Mouse (Mus musculus) mature B cell (primary cell): Measurements from ENCODE around the gene Exoc3l.

Experiments
- in situ Hi-C: fragments of 300-500 bp; cut with MboI; formaldehyde crosslinking; loops from 2 replicates; pipeline ENCODE4 v1.14.3; 2019

Gene Exoc3l

GRCm38 (mm10) chr8:105268342-105269074 lies 27.4 kb downstream of the Exoc3l start:
- in situ Hi-C loops, result loop anchor here (25.0 kb wide), 1 partner anchor 631 kb away; the partner anchor contains the start of genes Ciao2b and Rrad

DNA sequence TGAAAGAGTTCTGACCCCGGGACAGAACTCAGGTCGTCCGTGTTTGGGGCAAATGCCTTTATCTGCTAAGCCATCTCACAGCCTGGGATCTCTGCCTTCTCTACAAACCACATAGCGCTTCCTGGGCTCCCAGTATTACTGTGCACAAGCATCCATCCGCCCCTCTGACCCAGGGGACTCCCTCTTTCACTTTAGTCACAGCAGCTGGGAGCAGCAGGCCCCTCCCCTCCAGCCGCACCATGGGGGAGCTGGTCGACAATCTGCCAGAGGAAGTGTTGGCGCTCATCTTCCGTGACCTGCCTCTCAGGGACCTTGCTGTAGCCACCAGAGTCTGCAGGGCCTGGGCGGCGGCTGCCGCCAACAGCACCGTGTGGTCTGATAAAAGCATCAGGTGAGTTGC lies 29.1 kb downstream of the Exoc3l start:
- in situ Hi-C loops, result loop anchor here (25.0 kb wide), 1 partner anchor 629 kb away; the partner anchor contains the start of genes Ciao2b and Rrad

DNA sequence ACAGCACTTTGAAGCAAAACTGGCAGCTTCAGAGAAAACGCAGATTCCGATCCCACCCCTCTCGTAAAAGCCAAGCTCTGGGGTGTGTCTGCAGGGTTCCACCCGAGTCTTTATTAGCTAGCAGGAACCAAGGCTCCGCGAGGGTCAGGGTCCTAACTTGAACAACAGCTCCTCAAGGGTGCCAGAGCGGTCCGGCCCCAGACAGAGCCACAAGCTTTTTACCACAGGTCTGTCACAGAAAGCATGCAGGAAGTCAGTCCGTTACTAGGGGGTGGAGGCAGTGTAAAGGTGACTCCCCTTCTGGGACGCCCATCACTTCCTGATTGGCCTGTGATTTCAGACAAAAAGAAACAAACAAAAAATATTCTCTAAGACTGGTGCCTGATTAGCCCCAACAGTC lies 30.8 kb downstream of the Exoc3l start:
- in situ Hi-C loops, result loop anchor here (25.0 kb wide), 1 partner anchor 628 kb away; the partner anchor contains the start of genes Ciao2b and Rrad

GRCm38 (mm10) chr8:105264024-105264982 lies 31.6 kb downstream of the Exoc3l start, which contains the start of the genes Tradd and Fbxl8:
TSS of gene Tradd (minus strand) at chr8:105264609.
TSS of gene Fbxl8 (plus strand) at chr8:105264648.
- in situ Hi-C loops, result loop anchor here (25.0 kb wide), 1 partner anchor 627 kb away; the partner anchor contains the start of genes Ciao2b and Rrad

GRCm38 (mm10) chr8:105263244-105263912 lies 32.5 kb downstream of the Exoc3l start:
- in situ Hi-C loops, result loop anchor here (25.0 kb wide), 1 partner anchor 626 kb away; the partner anchor contains the start of genes Ciao2b and Rrad

DNA sequence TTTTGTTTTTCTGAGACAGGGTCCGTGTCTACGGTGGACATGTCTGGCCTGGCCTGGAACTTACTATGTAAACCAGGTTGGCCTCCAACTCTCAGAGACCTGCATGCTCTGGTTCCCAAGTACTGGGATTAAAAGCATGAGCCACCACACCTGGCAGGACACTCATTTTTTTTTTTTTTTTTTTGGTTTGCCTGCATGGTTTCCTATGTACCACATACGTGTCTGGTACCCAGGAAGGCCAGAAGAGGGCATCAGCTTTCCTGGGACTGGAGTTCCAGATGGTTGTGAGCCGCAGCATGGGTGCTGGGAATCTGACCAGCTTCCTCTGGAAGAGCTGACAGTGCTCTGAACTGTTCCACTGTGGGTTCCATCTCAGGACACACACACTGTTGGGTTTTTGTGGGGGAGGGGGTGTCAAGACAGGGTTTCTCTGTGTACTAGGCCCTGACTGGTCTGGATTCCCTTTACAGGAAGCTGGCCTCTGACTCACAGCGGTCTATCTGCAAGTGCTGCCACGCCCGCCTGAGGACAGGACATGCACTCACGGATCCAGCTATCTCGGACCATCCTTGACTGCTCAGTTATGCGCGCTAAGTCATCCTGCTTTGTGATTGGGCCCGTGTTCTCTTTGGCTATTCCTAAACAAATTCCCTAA lies 34.4 kb downstream of the Exoc3l start:
- in situ Hi-C loops, result loop anchor here (25.0 kb wide), 1 partner anchor 624 kb away; the partner anchor contains the start of genes Ciao2b and Rrad

DNA sequence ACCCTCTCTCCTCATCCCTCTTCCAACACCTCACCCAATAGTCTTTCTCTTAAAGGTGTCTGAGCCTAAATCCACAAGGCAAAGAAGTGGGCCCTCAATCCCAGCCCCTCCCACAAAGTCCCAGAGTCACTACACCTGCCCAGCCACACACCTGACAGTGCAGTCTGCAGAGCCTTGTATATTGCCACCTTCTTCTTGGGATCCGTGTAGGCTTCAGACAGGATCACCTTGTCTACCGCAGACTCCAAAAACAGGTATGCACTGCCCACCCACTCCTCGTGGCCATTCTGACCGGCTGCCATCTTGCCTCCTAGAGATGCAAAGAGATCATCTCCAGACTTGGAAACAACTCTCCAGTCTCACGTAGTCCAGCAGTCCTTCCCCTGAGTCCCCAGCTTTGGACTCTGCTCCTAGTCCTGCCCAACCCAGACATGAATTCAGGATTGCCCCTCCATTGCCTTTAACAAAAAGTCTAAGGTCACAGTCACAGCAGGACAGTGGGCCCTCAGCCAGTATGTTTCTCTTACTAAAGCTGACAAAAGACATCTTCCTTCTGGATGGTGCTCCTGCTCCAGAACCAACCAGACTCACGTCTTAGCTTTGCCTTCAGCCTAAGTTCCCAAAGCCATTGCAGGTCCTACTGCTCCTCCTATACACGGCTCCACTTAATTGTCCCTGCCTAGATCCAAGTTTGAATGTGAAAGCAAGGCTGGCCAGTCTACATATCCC lies 35.4 kb downstream of the Exoc3l start:
- in situ Hi-C loops, result loop anchor here (25.0 kb wide), 1 partner anchor 623 kb away; the partner anchor contains the start of genes Ciao2b and Rrad

GRCm38 (mm10) chr8:105259721-105260320 lies 36.1 kb downstream of the Exoc3l start:
- in situ Hi-C loops, result loop anchor here (25.0 kb wide), 1 partner anchor 623 kb away; the partner anchor contains the start of genes Ciao2b and Rrad

DNA sequence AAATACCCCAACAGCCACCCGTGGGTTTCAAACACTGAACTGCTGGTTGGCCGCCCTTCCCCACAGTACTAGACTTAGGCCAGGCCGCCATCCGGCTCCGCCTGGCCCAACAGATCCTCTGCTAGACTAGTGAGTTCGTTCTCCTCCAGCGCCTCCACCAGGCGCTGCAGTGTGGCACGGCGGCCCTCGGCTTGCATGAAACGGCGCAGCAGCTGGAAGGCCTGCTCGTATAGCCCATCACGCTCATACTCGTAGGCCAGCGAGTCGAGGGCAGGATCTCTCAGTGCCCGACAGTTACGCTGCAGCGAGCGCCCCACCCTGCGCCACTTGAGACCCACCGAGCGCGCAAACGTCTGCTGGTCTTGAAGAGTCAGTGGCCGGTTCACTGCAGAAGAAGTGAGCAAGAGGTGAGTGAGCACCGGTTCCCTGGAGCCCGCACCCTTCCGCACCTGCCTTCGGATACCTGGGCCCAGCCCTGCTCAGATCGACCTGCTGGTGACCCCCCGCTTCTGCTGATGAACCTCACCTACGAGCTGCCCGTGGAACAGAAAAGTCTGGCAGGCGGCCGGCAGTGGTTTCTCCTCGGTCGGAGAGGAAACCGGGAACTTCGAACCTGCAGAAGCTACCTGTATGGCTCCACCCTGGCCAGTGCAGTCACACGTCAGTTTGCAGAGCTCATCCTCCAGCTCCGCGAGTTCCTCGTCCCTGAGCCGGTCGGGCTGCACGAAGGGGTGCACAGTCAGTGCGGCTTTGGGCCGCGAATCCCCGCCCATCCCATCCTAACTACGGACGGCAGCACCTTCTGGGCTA lies 36.8 kb downstream of the Exoc3l start:
- in situ Hi-C loops, result loop anchor here (25.0 kb wide), 1 partner anchor 622 kb away; the partner anchor contains the start of genes Ciao2b and Rrad

GRCm38 (mm10) chr8:105257318-105258114 lies 38.4 kb downstream of the Exoc3l start:
- in situ Hi-C loops, result loop anchor here (25.0 kb wide), 1 partner anchor 620 kb away; the partner anchor contains the start of genes Ciao2b and Rrad

DNA sequence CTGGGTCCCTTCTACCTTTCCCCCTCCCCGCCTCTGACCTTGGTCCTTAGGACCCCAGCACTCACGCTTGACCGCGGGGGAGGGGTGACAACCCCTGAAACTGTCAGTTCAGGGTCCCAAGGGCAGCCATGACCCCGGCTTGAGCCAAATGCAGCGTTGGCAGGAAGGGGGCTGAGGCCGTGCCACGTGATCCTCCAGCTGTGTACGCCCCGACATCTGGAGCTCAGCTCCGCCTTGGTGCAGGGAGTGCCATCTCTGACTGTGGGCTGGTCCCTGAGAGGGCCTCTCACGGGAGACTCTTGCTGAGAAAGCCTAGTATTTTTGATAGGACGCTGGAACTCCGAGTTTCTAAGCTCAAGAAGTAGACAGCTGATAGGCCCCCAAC lies 40.9 kb downstream of the Exoc3l start, which contains the start of gene B3gnt9:
B3gnt9 (minus strand) TSS at position 188 of the 385 bp plus-strand sequence.
- in situ Hi-C loops, result loop anchor here (25.0 kb wide), 1 partner anchor 618 kb away; the partner anchor contains the start of genes Ciao2b and Rrad

DNA sequence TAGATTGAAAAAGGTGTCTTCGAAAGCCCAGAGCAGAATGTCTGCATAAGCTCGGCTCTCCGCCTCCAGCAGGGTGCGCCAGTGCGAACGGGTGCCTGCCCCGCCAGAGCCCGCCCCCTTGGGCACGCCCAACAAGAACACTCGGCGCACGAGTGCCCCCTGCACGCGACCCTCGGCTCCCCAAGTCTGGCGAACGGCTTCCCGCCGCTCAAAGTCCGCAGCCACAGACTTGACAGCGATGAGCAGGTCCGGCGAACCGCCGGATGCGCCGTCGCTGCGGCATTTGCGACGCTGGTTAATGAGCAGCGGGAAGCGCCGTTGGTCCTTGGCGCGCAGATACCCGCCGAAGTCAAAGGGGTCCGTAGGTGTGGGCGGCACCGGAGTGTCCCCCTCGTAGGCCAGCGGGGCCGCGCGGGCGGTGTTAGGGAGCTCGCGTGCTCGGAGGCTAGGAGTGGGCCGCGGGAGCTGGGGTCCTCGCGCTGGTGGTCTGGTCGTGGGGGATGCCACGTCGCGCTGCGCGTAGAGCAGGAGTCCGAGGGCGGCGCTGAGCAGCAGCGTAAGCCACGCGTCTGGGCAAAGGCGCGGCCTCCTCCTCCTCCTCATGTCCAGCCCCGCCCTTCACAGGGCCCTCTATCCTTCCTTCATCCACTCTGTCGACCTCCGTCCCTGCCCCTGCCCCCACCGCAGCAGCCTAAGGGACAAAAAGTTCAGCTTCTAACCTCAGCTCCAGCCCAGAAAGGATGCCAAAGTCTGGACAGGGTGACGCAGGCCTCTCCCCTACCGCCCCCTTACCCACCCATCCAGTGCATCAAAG lies 41.5 kb downstream of the Exoc3l start:
- in situ Hi-C loops, result loop anchor here (25.0 kb wide), 1 partner anchor 617 kb away; the partner anchor contains the start of genes Ciao2b and Rrad

GRCm38 (mm10) chr8:105253766-105254151 lies 42.1 kb downstream of the Exoc3l start:
- in situ Hi-C loops, result loop anchor here (25.0 kb wide), 1 partner anchor 616 kb away; the partner anchor contains the start of genes Ciao2b and Rrad

GRCm38 (mm10) chr8:105252680-105253537 lies 43.0 kb downstream of the Exoc3l start:
- in situ Hi-C loops, result loop anchor here (25.0 kb wide), 1 partner anchor 616 kb away; the partner anchor contains the start of genes Ciao2b and Rrad

DNA sequence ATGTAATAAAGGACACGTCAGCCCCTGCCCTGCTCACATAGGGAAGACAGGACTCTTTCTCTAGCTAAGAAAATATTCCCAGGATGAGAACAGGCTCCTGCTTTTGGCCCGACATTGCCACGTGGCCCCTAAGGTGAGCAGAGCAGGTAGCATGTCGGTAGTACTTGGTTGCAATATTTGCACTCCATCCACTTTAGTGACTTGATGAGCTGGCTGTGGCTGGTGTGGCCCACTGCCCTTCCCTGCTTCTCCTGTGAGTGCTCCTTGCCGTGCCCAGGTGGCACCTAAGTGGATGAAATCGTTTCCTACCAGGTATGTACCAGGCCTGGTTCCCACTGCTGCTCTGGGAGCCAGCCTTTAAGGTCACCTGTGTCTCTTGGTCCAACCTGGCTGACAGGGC lies 43.9 kb downstream of the Exoc3l start:
- in situ Hi-C loops, result loop anchor here (25.0 kb wide), 1 partner anchor 615 kb away; the partner anchor contains the start of genes Ciao2b and Rrad
